Mouse (Mus musculus) ES-E14 (cell line): ENCODE data around the gene Antxr1.

Experiments used
- HCFC1 ChIP-seq: IDR thresholded peaks from 2 replicates; pipeline ENCODE4 v1.6.1; 2012; ENCODE audit warnings: low read length, inconsistent platforms, borderline replicate concordance; ENCODE audit not compliant: insufficient read depth
- ZNF384 ChIP-seq: IDR thresholded peaks from 2 replicates; pipeline ENCODE4 v1.6.1; 2012; ENCODE audit warnings: low read depth, low read length, inconsistent platforms

DNA sequence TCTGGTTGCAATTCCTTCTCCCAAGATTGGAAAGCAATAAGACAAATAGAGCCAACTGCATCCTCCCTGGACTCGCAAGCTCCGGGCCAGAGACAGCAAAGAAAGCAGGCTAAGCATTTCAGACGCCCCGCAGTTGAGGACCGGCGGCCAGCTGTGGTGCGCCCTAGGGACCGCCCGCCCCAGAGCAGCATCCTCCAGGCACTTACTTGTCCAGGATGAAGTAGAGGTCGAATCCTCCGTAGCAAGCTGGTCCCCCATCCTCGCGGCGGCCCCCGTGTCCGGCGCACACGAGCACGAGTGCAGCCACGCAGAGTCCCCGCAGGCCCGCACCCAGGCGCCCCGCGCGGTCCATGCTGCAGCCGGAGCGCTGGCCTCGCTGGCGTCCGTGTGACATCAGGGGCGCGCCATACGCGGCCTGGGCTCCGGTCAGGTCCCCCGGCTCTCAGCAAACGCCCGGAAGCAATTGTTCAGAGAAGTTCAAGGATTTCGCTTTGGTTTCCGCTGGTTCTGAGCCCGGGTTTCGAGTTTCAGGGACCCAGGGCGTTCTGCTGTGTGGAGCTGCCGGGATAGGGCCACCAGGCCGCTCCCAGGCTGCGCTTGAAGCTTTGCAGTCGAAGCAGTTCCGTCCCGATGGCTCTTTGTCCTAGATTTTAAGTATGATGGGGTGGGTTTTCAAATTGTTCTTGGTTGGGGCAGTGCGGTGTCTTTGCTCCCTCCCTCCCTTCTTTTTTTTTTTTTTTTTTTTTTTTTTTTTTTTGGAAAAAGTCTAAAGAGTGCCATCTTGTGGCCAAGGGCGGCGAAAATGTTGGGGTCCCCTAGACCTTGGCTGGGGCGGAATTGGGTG lies at the start of gene Antxr1:
- TF ChIP-seq ZNF384: peak; percentile 100
- no peak for TF ChIP-seq HCFC1
